Mouse (Mus musculus) kidney, embryonic 14.5 days (tissue): ENCODE measurements around the gene Tmcc3. TPM values are rescaled to one million over a fixed set of nuclear protein-coding genes. Genes with fewer than 3 reads are reported as not detected.

ENCODE experiments used
- ATAC-seq: fragments of 200-750 bp; cut with Nextera tagmentation; 2 replicates; pipeline ENCODE4 v1.8.0; 2017; ENCODE audit warnings: moderate number of reproducible peaks, mild to moderate bottlenecking, moderate TSS enrichment, moderate library complexity; ENCODE audit not compliant: low FRiP score, low TSS enrichment
- H3K27ac ChIP-seq: fragments of 300-500 bp; sonication (generic); 2 replicates; pipeline ENCODE4 v1.5.1; 2014; ENCODE audit warnings: low read depth, mild to moderate bottlenecking, low read length, moderate library complexity, mixed read lengths
- H3K27me3 ChIP-seq: fragments of 300-500 bp; sonication (generic); 2 replicates; pipeline ENCODE4 v1.6.1; 2014; ENCODE audit warnings: mild to moderate bottlenecking, low read length; ENCODE audit not compliant: control insufficient read depth, insufficient read depth
- H3K36me3 ChIP-seq: fragments of 300-500 bp; sonication (generic); 2 replicates; pipeline ENCODE4 v1.6.1; 2014; ENCODE audit warnings: low read length, mixed read lengths; ENCODE audit not compliant: control insufficient read depth, insufficient read depth
- H3K4me1 ChIP-seq: fragments of 300-500 bp; sonication (generic); 2 replicates; pipeline ENCODE4 v1.6.1; 2014; ENCODE audit warnings: low read length, mixed read lengths; ENCODE audit not compliant: control insufficient read depth, insufficient read depth
- H3K4me2 ChIP-seq: fragments of 300-500 bp; sonication (generic); replicated peaks from 2 replicates; pipeline ENCODE4 v1.6.1; 2014; ENCODE audit warnings: low read depth, mild to moderate bottlenecking, low read length
- H3K4me3 ChIP-seq: fragments of 300-500 bp; sonication (generic); 2 replicates; pipeline ENCODE4 v1.5.1; 2014; ENCODE audit warnings: mild to moderate bottlenecking, low read length
- H3K9ac ChIP-seq: fragments of 300-500 bp; sonication (generic); 2 replicates; pipeline ENCODE4 v1.6.1; 2014; ENCODE audit warnings: low read depth, mild to moderate bottlenecking, low read length, moderate library complexity
- H3K9me3 ChIP-seq: fragments of 300-500 bp; sonication (generic); 2 replicates; pipeline ENCODE4 v1.6.1; 2016; ENCODE audit warnings: low read length; ENCODE audit not compliant: control insufficient read depth
- WGBS: fragments of 180-500 bp; shearing (Covaris S2); extraction: QIAGEN DNeasy Blood & Tissue Kit; methylation state at CpG from one replicate; pipeline ENCODE4 v1.1.7; 2014; 5-methylcytosine and 5-hydroxymethylcytosine counted together
- polyA plus RNA-seq: library from polyadenylated mRNA; unstranded; fragments of >200 nt; fragmentation: Nextera tagmentation; extraction: Ambion mirVana; gene quantifications from 2 replicates; pipeline ENCODE4 v1.2.1, GENCODE M21; 2014

Gene Tmcc3
- polyA plus RNA-seq, 1 experiment from 2014 or later = 7.2 TPM

GRCm38 (mm10) chr10:94514091-94514505 lies 202.3 kb downstream of the Tmcc3 start:
- peak; percentile 38 for ATAC-seq
- Histone ChIP-seq H3K27ac (no peak overlapping the region), H3K9me3 (no peaks in the 10 kb centered on the region), H3K27me3 (peaks cover 25% of the 10 kb centered on the region), H3K4me2 (peak overlapping the region; percentile 98), H3K4me3 (peak overlapping the region; percentile 78), H3K9ac (peak overlapping the region; percentile 72; the same call in 1 of the 2 replicates), H3K4me1 (no peaks in the 10 kb centered on the region), H3K36me3 (no peaks in the 10 kb centered on the region)
- WGBS = 1% methylated on average over 12 of the region's 12 CpGs

- no peaks in the 10 kb centered on the region for H3K36me3 ChIP-seq
Observed at GRCm38 (mm10) chr10:94514506-94515178, 202.9 kb downstream of the Tmcc3 start.

GRCm38 (mm10) chr10:94515179-94515545 lies 203.4 kb downstream of the Tmcc3 start:
- H3K36me3 ChIP-seq = no peaks in the 10 kb centered on the region
- H3K9ac ChIP-seq = peak overlapping the region; percentile 72
- H3K27ac ChIP-seq = no peak overlapping the region; the same call in 1 of the 2 replicates
- WGBS = under 1% methylated on average over 29 of the region's 34 CpGs
- H3K9me3 ChIP-seq = no peaks in the 10 kb centered on the region
- peaks cover 25% of the 10 kb centered on the region for H3K27me3 ChIP-seq
- no peaks in the 10 kb centered on the region; the same call in 1 of the 2 replicates for H3K4me1 ChIP-seq
- peak overlapping the region; percentile 98 for H3K4me2 ChIP-seq
- H3K4me3 ChIP-seq = peak overlapping the region; percentile 78
- peak; percentile 88 for ATAC-seq

More at GRCm38 (mm10) chr10:94514506-94515178, 202.9 kb downstream of the Tmcc3 start:
- Histone ChIP-seq H3K9me3 (no peaks in the 10 kb centered on the region), H3K4me1 (no peaks in the 10 kb centered on the region), H3K4me3 (peak overlapping the region; percentile 78), H3K27me3 (peaks cover 25% of the 10 kb centered on the region), H3K4me2 (peak overlapping the region; percentile 98), H3K9ac (peak overlapping the region; percentile 72), H3K27ac (no peak overlapping the region; the same call in 1 of the 2 replicates)
- WGBS = under 1% methylated on average over 69 of the region's 71 CpGs
- peak; percentile 79 for ATAC-seq

GRCm38 (mm10) chr10:94515583-94515982 lies 203.8 kb downstream of the Tmcc3 start:
- no peaks in the 10 kb centered on the region for H3K9me3 ChIP-seq
- H3K27me3 ChIP-seq = peaks cover 25% of the 10 kb centered on the region
- peak overlapping the region; percentile 98 for H3K4me2 ChIP-seq
- H3K27ac ChIP-seq = no peak overlapping the region
- no peaks in the 10 kb centered on the region; the same call in 1 of the 2 replicates for H3K4me1 ChIP-seq
- 1% methylated on average over 10 of the region's 10 CpGs for WGBS
- H3K9ac ChIP-seq = peak overlapping the region; percentile 72
- ATAC-seq = no peak
- H3K4me3 ChIP-seq = peak overlapping the region; percentile 78
- H3K36me3 ChIP-seq = no peaks in the 10 kb centered on the region

GRCm38 (mm10) chr10:94519887-94520286 lies 208.1 kb downstream of the Tmcc3 start:
- WGBS = 44% methylated on average over 7 of the region's 7 CpGs
- H3K4me3 ChIP-seq = no peak overlapping the region
- H3K4me2 ChIP-seq = no peak overlapping the region

GRCm38 (mm10) chr10:94520306-94521106 lies 208.8 kb downstream of the Tmcc3 start:
- no peak overlapping the region for H3K9ac ChIP-seq
- peaks cover 4% of the 10 kb centered on the region for H3K4me1 ChIP-seq
- no peaks in the 10 kb centered on the region for H3K9me3 ChIP-seq
- H3K36me3 ChIP-seq = no peaks in the 10 kb centered on the region
- H3K27me3 ChIP-seq = peaks cover 19% of the 10 kb centered on the region; the same call in 1 of the 2 replicates
- H3K4me2 ChIP-seq = no peak overlapping the region
- ATAC-seq = no peak
- 61% methylated on average over 17 of the region's 17 CpGs for WGBS
- H3K27ac ChIP-seq = no peak overlapping the region
- no peak overlapping the region for H3K4me3 ChIP-seq

More at GRCm38 (mm10) chr10:94519887-94520286, 208.1 kb downstream of the Tmcc3 start:
- Histone ChIP-seq H3K27me3 (peaks cover 19% of the 10 kb centered on the region; the same call in 1 of the 2 replicates), H3K27ac (no peak overlapping the region), H3K4me1 (peaks cover 4% of the 10 kb centered on the region), H3K9ac (no peak overlapping the region), H3K36me3 (no peaks in the 10 kb centered on the region), H3K9me3 (no peaks in the 10 kb centered on the region)
- ATAC-seq = no peak

- Histone ChIP-seq H3K36me3 (no peaks in the 10 kb centered on the region), H3K9ac (no peak overlapping the region), H3K4me1 (peaks cover 4% of the 10 kb centered on the region), H3K9me3 (no peaks in the 10 kb centered on the region), H3K4me2 (no peak overlapping the region), H3K27ac (no peak overlapping the region), H3K27me3 (peaks cover 19% of the 10 kb centered on the region; the same call in 1 of the 2 replicates), H3K4me3 (no peak overlapping the region)
- 46% methylated on average over 3 of the region's 3 CpGs for WGBS
- ATAC-seq = no peak
Observed at GRCm38 (mm10) chr10:94521107-94521401, 209.3 kb downstream of the Tmcc3 start.

- Histone ChIP-seq H3K27ac (no peak overlapping the region), H3K4me1 (peaks cover 4% of the 10 kb centered on the region), H3K4me2 (no peak overlapping the region), H3K4me3 (no peak overlapping the region), H3K9ac (no peak overlapping the region), H3K9me3 (no peaks in the 10 kb centered on the region), H3K27me3 (peaks cover 14% of the 10 kb centered on the region; the same call in 1 of the 2 replicates), H3K36me3 (no peaks in the 10 kb centered on the region)
- no peak for ATAC-seq
- 35% methylated on average over 10 of the region's 10 CpGs for WGBS
Observed at GRCm38 (mm10) chr10:94521776-94522175, 210.0 kb downstream of the Tmcc3 start.

GRCm38 (mm10) chr10:94523297-94523696 lies 211.5 kb downstream of the Tmcc3 start:
- Histone ChIP-seq H3K9me3 (no peaks in the 10 kb centered on the region), H3K36me3 (no peaks in the 10 kb centered on the region), H3K9ac (no peak overlapping the region), H3K27ac (no peak overlapping the region), H3K4me3 (no peak overlapping the region), H3K27me3 (peaks cover 2% of the 10 kb centered on the region; the same call in 1 of the 2 replicates), H3K4me2 (no peak overlapping the region), H3K4me1 (peaks cover 4% of the 10 kb centered on the region)
- WGBS = 74% methylated on average over 8 of the region's 8 CpGs
- no peak for ATAC-seq
